19 mouse cellular contexts compared by ENCODE assay signal in the genomic region with DNA sequence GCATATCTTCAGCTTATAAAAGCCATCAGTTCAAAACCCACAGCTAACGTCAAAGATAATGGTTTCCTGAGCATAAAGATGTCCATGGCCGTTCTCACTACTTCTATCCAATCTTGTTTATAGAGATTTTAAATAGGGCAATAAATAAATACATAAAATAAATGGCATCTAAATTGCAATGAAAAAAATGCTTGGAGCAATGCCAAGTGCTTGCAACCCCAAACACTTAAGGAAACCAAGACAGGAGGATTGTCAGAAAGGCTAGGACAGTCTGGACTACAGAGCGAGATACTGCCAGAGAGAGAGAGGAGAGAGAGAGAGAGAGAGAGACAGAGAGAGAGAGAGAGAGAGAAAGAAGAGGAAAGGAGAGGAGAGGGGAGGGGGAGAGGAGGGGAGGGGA. TPM values are rescaled to one million over a fixed set of nuclear protein-coding genes. Genes with fewer than 3 reads are reported as not detected.
DNase-seq lines count a peak whose midpoint lies in the region; ATAC-seq and TF ChIP-seq lines count a peak whose summit lies in the region.
"Had no signal": no experiment of that assay in that cellular context is flagged by ENCODE, and none has a peak within 500 bp of the region (broad histone marks: within the 10 kb centered on the region; RNA-seq: fewer than 3 reads in every experiment).

No protein-coding gene starts in this region.

- H3K4me2 ChIP-seq in midbrain, embryonic 11.5 days = no peak overlapping the region

- 86% methylated on average over 3 of the region's 3 CpGs for whole genome bisulfite sequencing in midbrain, embryonic 11.5 days
- 91% methylated on average over 3 of the region's 3 CpGs for WGBS in midbrain, embryonic 10.5 days

- H3K9me3 ChIP-seq in midbrain, embryonic 11.5 days (ENCODE audit: control insufficient read depth, low read length) = no peaks in the 10 kb centered on the region
- no peaks in the 10 kb centered on the region for H3K9me3 ChIP-seq in midbrain, embryonic 10.5 days (replicated peaks)
- no peaks in the 10 kb centered on the region for H3K9me3 ChIP-seq in MEL (replicated peaks; ENCODE audit: insufficient read depth, low read length)
- H3K9me3 ChIP-seq: G1E had no signal

- no peak overlapping the region for H3K27ac ChIP-seq in midbrain, embryonic 11.5 days (ENCODE audit: low read depth, low read length)
- no peak overlapping the region for H3K27ac ChIP-seq in midbrain, embryonic 10.5 days (replicated peaks)
- H3K27ac ChIP-seq in MEL (ENCODE audit: control insufficient read depth, low read depth, low read length) = no peak overlapping the region
- no peak overlapping the region for H3K27ac ChIP-seq in layer of hippocampus, adult 2 months

- no peak for TF ChIP-seq RAD21 in MEL (IDR thresholded peaks at IDR 0.05; ENCODE audit: low read depth, low read length)

- H3K79me2 ChIP-seq in MEL (ENCODE audit: control insufficient read depth, insufficient read depth, low read length, poor library complexity) = peaks cover 17% of the 10 kb centered on the region

- peaks cover under 1% of the 10 kb centered on the region; the same call in 1 of the 2 replicates for H3K27me3 ChIP-seq in midbrain, embryonic 11.5 days (ENCODE audit: control insufficient read depth, insufficient read depth, low read length)
- H3K27me3 ChIP-seq in midbrain, embryonic 10.5 days (ENCODE audit: low read depth, poor library complexity, severe bottlenecking) = peaks cover 11% of the 10 kb centered on the region
- no peaks in the 10 kb centered on the region for H3K27me3 ChIP-seq in MEL (ENCODE audit: control insufficient read depth in 1 of 2, insufficient read depth in 2 of 2, low read length in 2 of 2)

- DNase-seq in midbrain, embryonic 11.5 days (ENCODE audit: low spot score, missing footprints) = peak; percentile 6
- DNase-seq in midbrain, embryonic 10.5 days (ENCODE audit: low spot score) = no peak
- peak; percentile 57 for DNase-seq in MEL (ENCODE audit: low read depth, low spot score)
- DNase-seq in layer of hippocampus, adult 2 months (ENCODE audit: low spot score in 2 of 2) = no peak
- DNase-seq: adrenal gland, adult 2 months; adrenal gland, adult 8-10 months; adrenal gland, postnatal 10 days; adrenal gland, postnatal 14 days; adrenal gland, postnatal 25 days; adrenal gland, postnatal 36 days; B cell, adult 2 months; cerebellum, adult 11 months; cerebellum, adult 11-12 months; cerebellum, adult 18-20 months; cerebellum, adult 2 months had no signal

- TF ChIP-seq POLR2A in MEL (IDR thresholded peaks at IDR 0.05; ENCODE audit: control insufficient read depth in 1 of 2, insufficient read depth in 1 of 2, low read depth in 1 of 2, low read length in 2 of 2, poor library complexity in 1 of 2) = no peak

- no peak for TF ChIP-seq CTCF in MEL (IDR thresholded peaks at IDR 0.05 in 2 of 3, conservative IDR thresholded peaks at IDR 0.05 in 1 of 3; ENCODE audit: control insufficient read depth in 1 of 3, insufficient read depth in 1 of 3, low read depth in 2 of 3, low read length in 3 of 3, poor library complexity in 1 of 3, severe bottlenecking in 1 of 3)
- TF ChIP-seq CTCF in layer of hippocampus, adult 2 months (conservative IDR thresholded peaks at IDR 0.05) = no peak

- peak in 1 of 2 experiments; percentile 26; a peak in 2 of 4 replicates for TF ChIP-seq EP300 in MEL (IDR thresholded peaks at IDR 0.05; ENCODE audit: low read depth in 1 of 2, low read length in 2 of 2)

- no peaks in the 10 kb centered on the region for H3K36me3 ChIP-seq in midbrain, embryonic 11.5 days (ENCODE audit: control insufficient read depth, insufficient read depth, low read length)
- no peaks in the 10 kb centered on the region for H3K36me3 ChIP-seq in midbrain, embryonic 10.5 days
- peaks cover 0 to 32% of the 10 kb centered on the region in 2 experiments; a peak in 2 of 4 replicates for H3K36me3 ChIP-seq in MEL (ENCODE audit: control insufficient read depth in 1 of 2, insufficient read depth in 2 of 2, low read length in 2 of 2)

- H3K4me3 ChIP-seq in midbrain, embryonic 11.5 days (ENCODE audit: low read depth, low read length) = no peak overlapping the region
- no peak overlapping the region for H3K4me3 ChIP-seq in midbrain, embryonic 10.5 days
- no peak overlapping the region for H3K4me3 ChIP-seq in MEL (ENCODE audit: control insufficient read depth in 1 of 2, insufficient read depth in 1 of 2, low read depth in 2 of 2, low read length in 2 of 2)
- H3K4me3 ChIP-seq in layer of hippocampus, adult 2 months = no peak overlapping the region

- peaks cover 14% of the 10 kb centered on the region for H3K4me1 ChIP-seq in midbrain, embryonic 11.5 days (ENCODE audit: control insufficient read depth, insufficient read depth, low read length)
- peaks cover 21% of the 10 kb centered on the region for H3K4me1 ChIP-seq in midbrain, embryonic 10.5 days
- H3K4me1 ChIP-seq in MEL (ENCODE audit: control insufficient read depth in 1 of 2, insufficient read depth in 2 of 2, low read length in 2 of 2) = peaks cover 18 to 30% of the 10 kb centered on the region in 2 experiments

- no peak for ATAC-seq in midbrain, embryonic 11.5 days (ENCODE audit: low FRiP score)
- ATAC-seq: activated CD4-positive, CD25-positive, alpha-beta regulatory T cell, adult 4 months; CD4-positive, CD25-positive, alpha-beta regulatory T cell, adult 4 months; Patski had no signal

- H3K9ac ChIP-seq in midbrain, embryonic 11.5 days (ENCODE audit: low read length) = no peak overlapping the region
- no peak overlapping the region for H3K9ac ChIP-seq in MEL (ENCODE audit: control insufficient read depth, low read depth, low read length, poor library complexity, severe bottlenecking)

TF ChIP-seq in MEL, 35 proteins besides CTCF, POLR2A, EP300 and RAD21:
- no peak for TF ChIP-seq USF2 (IDR thresholded peaks at IDR 0.05; ENCODE audit: borderline replicate concordance in 1 of 2, insufficient read depth in 1 of 2, low read depth in 1 of 2, low read length in 2 of 2)
- no peak for TF ChIP-seq TAL1 (IDR thresholded peaks at IDR 0.05; ENCODE audit: low read length)
- no peak for TF ChIP-seq CHD1 (IDR thresholded peaks at IDR 0.05; ENCODE audit: low read depth, low read length)
- TF ChIP-seq JUND (IDR thresholded peaks at IDR 0.05; ENCODE audit: low read depth, low read length) = no peak
- TF ChIP-seq SMC3 (IDR thresholded peaks at IDR 0.05; ENCODE audit: low read depth, low read length) = no peak
- no peak for TF ChIP-seq NELFE (IDR thresholded peaks at IDR 0.05; ENCODE audit: low read depth, low read length)
- TF ChIP-seq ZKSCAN1 (IDR thresholded peaks at IDR 0.05; ENCODE audit: low read depth, low read length) = no peak
- no peak for TF ChIP-seq MEF2A (IDR thresholded peaks at IDR 0.05; ENCODE audit: extremely low read depth, insufficient replicate concordance, low read depth, low read length, poor library complexity, severe bottlenecking)
- TF ChIP-seq BHLHE40 (IDR thresholded peaks at IDR 0.05; ENCODE audit: borderline replicate concordance, low read depth, low read length) = no peak
- TF ChIP-seq CHD2 (IDR thresholded peaks at IDR 0.05; ENCODE audit: low read length) = no peak
- no peak for TF ChIP-seq HCFC1 (IDR thresholded peaks at IDR 0.05; ENCODE audit: low read depth, low read length)
- no peak for TF ChIP-seq ETS1 (IDR thresholded peaks at IDR 0.05; ENCODE audit: low read depth, low read length)
- no peak for TF ChIP-seq MYC (IDR thresholded peaks at IDR 0.05; ENCODE audit: low read depth, low read length)
- TF ChIP-seq ZC3H11A (IDR thresholded peaks at IDR 0.05; ENCODE audit: low read depth, low read length) = no peak
- peak; percentile 5; the same call in 1 of the 2 replicates for TF ChIP-seq RCOR1 (IDR thresholded peaks at IDR 0.05; ENCODE audit: low read depth, low read length)
- TF ChIP-seq TCF12 (IDR thresholded peaks at IDR 0.05; ENCODE audit: low read depth, low read length) = no peak
- TF ChIP-seq USF1 (IDR thresholded peaks at IDR 0.05; ENCODE audit: low read depth, low read length) = no peak
- TF ChIP-seq ELF1 (IDR thresholded peaks at IDR 0.05; ENCODE audit: low read depth, low read length) = no peak
- TF ChIP-seq TBP (IDR thresholded peaks at IDR 0.05; ENCODE audit: low read depth, low read length) = no peak
- TF ChIP-seq ZNF384 (IDR thresholded peaks at IDR 0.05; ENCODE audit: low read depth, low read length) = peak; percentile 64
- TF ChIP-seq MXI1 (IDR thresholded peaks at IDR 0.05; ENCODE audit: low read depth, low read length) = peak; percentile 52; the same call in 1 of the 2 replicates

RNA-seq across cellular contexts. Expression of a gene that starts 3.2 kb away (rescaled TPM):
- polyA plus RNA-seq in midbrain, embryonic 11.5 days (2014; fragmentation: Nextera tagmentation; extraction: Ambion mirVana) = 9.7 and 10.1 TPM in 2 replicates
- polyA plus RNA-seq in midbrain, embryonic 10.5 days (2016; fragmentation: Nextera tagmentation; extraction: Ambion mirVana) = 10.3 and 11.9 TPM in 2 replicates
- 26.7 and 36.0 TPM in 2 replicates for total RNA-seq in MEL (2012; rRNA removed)
- 10 to 100 TPM in 1 of 2 experiments, not detected in 1; 31.5 TPM for polyA plus RNA-seq in MEL (2012; ENCODE audit: insufficient read depth in 1 of 2, insufficient read length in 2 of 2, low read depth in 1 of 2, low replicate concordance in 2 of 2, missing spikeins in 1 of 2)
- total RNA-seq in layer of hippocampus, adult 2 months (2021) = 10 to 100 TPM; 22.0 to 27.1 TPM

RNA-seq across cellular contexts. Expression of a gene that starts 21.4 kb away (rescaled TPM):
- 6.6 and 7.2 TPM in 2 replicates for polyA plus RNA-seq in midbrain, embryonic 11.5 days (2014; fragmentation: Nextera tagmentation; extraction: Ambion mirVana)
- 5.4 and 6.5 TPM in 2 replicates for polyA plus RNA-seq in midbrain, embryonic 10.5 days (2016; fragmentation: Nextera tagmentation; extraction: Ambion mirVana)
- total RNA-seq in MEL (2012; rRNA removed) = 55.6 and 58.2 TPM in 2 replicates
- 100 to 1,000 TPM in 1 of 2 experiments, not detected in 1; 110 TPM for polyA plus RNA-seq in MEL (2012; ENCODE audit: insufficient read depth in 1 of 2, insufficient read length in 2 of 2, low read depth in 1 of 2, low replicate concordance in 2 of 2, missing spikeins in 1 of 2)
- total RNA-seq in layer of hippocampus, adult 2 months (2021) = 10 to 100 TPM; 10.7 to 11.7 TPM

RNA-seq across cellular contexts. Expression of a gene that starts 24.7 kb away (rescaled TPM):
- polyA plus RNA-seq in midbrain, embryonic 11.5 days (2014; fragmentation: Nextera tagmentation; extraction: Ambion mirVana) = 36.6 and 38.8 TPM in 2 replicates
- polyA plus RNA-seq in midbrain, embryonic 10.5 days (2016; fragmentation: Nextera tagmentation; extraction: Ambion mirVana) = 38.1 and 39.5 TPM in 2 replicates
- 47.5 and 53.9 TPM in 2 replicates for total RNA-seq in MEL (2012; rRNA removed)
- 10 to 100 TPM in 1 of 2 experiments, not detected in 1; 67.9 TPM for polyA plus RNA-seq in MEL (2012; ENCODE audit: insufficient read depth in 1 of 2, insufficient read length in 2 of 2, low read depth in 1 of 2, low replicate concordance in 2 of 2, missing spikeins in 1 of 2)
- 1 to 10 TPM; 2.2 to 2.5 TPM for total RNA-seq in layer of hippocampus, adult 2 months (2021)

Comparison
In these comparisons a context has a peak if more than half of its experiments do, and no peak if none do; other contexts are left out.
1. DNase-seq: peak in midbrain, embryonic 11.5 days (single experiment) and MEL (single experiment); none in midbrain, embryonic 10.5 days (single experiment) and layer of hippocampus, adult 2 months (0 of 2).